Mouse (Mus musculus) A20 (cell line): Measurements from ENCODE around the gene Actr8.
A peak's percentile ranks its signal among the peaks of the same experiment; 100 is the strongest.

Experiments used
- DNase-seq: peaks from one replicate; pipeline ENCODE4 v3.0.0-alpha.2; 2011; ENCODE audit warnings: low read depth, low spot score

Gene Actr8

DNA sequence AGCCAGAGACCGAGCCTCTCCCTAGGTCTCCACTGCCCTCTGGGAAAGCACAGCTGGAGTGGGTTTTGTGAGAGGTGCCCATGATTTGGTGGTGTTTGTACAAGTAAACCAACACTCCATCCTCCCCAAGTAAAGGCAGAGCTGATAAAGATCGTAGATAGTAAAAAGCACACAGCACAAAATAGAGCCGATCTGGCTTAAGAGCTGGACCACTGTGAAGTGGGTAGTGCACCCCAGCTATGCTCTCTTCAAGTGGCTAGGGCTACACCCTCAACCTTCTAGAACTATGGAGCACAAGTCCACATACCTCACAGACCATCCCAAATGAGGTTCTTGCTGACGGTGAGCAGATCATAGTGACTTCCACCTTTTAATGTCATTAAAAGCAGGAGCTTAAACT is 61.3 kb downstream of the Actr8 start:
- DNase-seq: no peak

DNA sequence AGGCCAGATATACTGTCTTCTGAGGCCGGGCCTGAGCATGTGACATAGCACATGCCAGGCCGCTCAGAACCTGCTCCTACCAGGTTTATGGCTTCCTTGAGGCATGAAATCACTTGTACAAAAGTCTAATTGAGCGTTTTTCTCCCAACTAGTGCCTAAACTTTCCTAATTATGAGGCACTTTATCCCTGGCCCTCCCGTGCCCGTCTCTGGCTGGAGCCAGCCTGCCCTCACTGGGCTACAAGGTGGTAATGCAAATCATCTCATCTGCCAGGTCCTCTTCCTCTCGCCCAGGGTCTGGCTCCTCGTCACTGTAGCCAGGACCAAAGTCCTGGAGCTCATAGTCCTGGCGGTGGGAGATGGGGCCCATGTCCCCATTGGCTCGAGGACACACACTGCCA is 63.7 kb downstream of the Actr8 start:
- no peak for DNase-seq

DNA sequence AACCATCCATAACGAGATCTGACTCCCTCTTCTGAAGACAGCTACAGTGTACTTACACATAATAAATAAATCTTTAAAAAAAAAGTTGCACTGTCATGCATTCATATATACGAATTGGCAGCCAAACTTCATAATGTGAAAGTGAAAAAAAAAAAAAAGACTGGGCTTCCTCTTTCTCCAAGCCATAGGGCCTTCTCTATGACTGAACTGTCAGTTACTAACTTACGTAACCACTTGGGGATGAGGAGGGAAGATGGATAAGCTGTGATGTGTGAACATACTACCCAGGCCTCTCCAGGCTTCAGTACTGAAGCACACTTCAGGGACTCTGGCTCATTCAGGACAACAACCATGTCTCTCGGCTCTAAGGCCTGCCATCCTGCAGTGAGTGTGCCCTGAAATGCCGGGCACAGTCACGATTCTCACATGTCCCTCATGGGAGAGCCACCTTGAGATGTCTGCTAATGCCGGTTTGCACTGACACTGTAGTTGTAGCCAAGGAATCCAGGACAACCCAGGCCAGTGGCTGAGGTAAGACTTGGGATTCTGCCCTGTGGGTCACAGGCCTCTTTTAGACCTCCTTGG is 65.3 kb downstream of the Actr8 start:
- DNase-seq: no peak

DNA sequence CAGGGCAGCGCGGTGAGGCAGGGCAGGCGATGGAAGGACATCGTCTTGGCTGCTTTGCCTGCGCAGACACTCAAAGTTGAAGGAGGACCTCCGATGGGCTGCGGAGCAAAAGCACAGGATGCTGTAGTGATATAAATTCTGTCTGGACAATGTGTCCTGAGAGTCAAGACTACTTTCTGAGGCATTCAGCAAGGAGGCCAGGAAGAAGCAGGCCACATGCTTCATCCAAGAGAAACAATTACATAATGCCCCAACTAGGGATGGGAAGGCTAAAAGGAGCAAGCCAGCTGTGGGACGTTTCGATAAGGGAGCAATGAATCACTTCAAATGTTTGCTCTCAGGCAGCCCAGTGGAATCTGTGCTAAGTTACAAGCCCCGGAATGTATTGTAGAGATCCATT is 67.1 kb downstream of the Actr8 start:
- no peak for DNase-seq

DNA sequence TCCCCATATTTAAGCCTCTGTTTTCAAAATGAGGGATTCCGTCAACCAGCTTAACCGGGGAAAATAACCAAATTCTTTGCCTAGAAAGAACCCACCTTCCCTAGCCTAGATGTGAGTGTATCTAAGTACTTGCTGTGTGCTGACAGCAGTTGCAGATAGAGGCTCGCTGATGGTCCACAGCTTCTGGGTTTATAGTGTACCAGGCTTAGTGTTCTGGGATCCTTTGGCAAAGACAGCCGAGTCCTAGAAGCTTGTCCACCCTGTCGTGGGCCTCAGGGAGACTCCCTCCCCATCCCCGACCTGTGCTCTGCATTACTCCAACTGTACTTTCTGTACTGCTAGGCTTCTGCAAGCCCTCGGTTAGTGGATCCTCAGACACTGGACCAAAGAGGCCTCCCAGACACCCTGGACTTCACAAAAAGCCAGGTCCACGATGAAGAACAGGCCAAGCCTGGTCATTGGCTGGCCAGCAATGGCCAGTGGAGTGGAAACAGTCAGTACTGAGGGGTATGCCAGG is 67.6 kb downstream of the Actr8 start:
- DNase-seq: no peak

DNA sequence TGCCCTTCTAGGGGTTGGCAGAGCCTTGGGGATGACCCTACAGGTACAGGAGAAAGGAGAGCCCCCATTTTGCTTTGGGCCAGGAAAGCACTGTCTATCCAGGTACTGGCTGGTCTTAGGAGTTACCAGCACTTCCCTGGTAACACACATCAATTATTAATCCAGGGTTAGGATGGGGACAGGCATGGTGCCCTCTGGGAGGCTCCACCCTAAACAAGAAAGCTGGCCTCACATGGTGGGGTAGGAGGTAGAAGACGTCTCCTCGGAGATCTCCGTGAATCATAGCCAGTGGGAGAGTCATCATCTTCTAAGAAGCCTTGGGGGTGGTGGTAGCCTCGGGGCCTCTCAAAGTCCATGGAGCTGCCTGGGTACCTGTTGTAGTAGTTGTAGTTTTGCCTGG is 68.8 kb downstream of the Actr8 start:
- DNase-seq: no peak

DNA sequence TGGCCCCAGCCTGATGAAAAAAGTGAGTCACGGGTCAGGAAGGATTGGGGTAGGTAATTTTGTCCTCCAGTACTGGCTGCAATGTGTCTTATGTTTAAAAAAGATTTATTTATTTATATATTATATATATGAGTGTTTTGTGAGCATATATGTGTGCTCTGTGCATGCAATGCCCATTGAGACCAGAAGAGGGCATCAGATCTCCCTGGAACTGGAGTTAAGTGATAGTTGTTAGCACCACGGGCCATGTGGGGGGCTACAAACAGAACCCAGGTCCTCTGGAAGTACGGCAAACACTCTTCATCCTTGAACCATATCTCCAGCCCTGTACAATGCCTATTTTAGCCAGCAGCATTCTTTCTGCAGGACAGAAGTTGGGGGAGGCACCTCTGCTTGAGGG is 69.9 kb downstream of the Actr8 start:
- DNase-seq: peak; percentile 34

DNA sequence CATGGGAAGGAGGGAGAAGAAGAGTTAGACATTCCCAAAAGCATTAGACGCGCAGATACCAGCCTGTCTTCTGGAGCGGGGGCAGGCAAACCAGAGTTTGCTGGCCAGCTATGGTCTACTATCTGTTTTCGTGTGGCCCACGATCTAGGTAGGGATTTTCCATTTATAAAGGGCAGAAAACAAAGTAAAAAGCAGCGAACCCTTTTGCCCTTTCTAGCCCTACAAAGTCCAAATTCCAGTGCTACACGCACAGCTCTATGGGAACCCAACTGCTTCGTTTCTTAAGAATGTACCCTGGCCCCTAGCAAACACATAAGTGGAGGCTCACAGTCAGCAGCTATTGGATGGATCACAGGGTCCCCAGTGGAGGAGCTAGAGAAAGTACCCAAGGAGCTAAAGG is 72.1 kb downstream of the Actr8 start:
- DNase-seq: no peak

DNA sequence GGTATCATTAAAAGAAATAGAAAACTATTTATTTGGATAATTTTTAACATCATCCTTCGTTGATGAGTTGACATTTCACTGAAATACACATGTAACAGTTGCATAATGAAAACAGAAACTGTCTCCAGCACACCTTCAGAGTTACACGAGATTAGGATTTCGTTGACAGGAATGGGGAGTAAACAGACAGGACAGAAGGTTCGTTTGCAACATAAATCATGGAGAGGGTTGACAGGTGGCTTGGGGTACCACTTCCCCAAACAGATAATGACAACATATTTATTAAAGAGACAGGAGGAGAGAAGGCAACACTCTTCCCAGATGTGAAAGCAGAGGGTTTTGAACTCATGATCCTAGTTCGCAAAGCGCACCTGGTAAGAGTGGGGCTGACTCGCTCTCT is 76.8 kb downstream of the Actr8 start:
- peak; percentile 48 for DNase-seq
